Mouse (Mus musculus) CD4-positive helper T cell, adult 2 months (primary cell): ENCODE measurements around the gene Slc29a1.

Experiments used
- DNase-seq: peaks from one replicate; pipeline ENCODE4 v3.0.0-alpha.2; 2012; ENCODE audit warnings: low read depth, missing footprints, low spot score

Slc29a1 gene

DNA sequence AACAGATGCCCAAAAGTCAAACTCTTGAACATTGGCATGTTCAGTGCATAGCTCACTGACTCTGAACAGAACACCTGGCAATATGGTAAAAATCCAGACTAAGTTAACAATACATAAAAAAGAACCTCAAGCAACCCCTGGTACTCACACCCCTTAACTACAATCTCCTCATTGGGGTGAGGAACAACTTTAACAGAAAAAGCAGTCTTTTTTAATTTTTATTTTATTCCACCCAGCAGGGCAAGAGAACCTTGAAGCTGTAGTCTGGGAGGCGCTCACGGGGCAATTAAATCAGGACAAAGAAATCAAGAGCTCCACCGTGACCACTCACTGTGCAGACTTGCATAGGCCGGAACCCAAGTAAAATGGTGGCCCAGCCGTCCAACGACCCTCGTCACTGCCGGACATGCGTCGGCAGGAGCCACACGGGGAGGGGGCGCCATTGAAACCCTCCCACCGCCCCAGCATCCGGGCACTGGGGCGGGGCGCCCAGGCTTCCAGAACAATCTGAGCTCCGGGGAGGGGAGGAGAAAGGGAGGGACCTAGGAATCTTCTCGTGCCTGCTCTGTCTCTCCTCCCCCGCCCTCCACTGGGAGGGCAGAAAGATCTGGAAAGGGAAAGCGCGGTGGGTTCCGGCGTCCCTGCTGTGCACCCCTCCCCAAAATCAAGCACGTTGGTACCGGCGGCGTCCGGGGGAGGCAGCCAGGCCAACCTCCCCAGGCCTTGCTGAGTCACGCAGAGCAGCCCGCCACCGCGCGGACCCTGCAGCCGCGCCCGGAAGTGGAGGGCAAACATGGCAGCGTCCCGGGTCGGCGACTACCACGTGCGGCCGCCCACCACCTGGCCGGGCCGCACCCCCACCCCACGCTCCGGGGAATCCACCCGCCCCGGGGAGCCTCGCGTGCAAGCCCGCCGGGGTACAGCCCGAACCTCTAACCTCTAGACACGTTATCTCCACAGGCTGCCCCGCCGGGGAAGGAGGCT lies 27.0 kb downstream of the Slc29a1 start:
- DNase-seq = peak; percentile 91

DNA sequence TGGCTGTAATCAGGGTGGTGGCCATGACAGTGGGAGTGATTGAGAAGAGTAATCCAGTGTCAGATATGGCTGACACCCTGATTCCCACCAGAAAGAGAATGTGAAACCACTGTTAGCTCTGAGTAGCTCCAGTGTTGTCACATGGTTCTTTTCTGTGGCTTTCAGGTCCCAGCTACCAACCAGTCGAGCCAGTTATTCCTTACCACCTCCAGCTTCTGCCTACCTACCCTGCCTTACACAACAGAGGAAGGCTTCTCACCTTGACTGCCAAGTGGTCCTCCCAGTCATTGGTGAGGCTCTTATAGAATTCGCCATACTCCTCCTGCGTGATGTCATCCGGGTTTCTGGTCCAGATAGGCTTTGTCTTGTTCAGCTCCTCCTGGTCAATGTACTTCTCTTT lies 29.4 kb downstream of the Slc29a1 start:
- peak; percentile 55 for DNase-seq

GRCm38 (mm10) chr17:45568990-45569389 lies 30.4 kb downstream of the Slc29a1 start:
- DNase-seq = peak; percentile 24

GRCm38 (mm10) chr17:45567162-45567601 lies 32.2 kb downstream of the Slc29a1 start:
- peak; percentile 52 for DNase-seq

DNA sequence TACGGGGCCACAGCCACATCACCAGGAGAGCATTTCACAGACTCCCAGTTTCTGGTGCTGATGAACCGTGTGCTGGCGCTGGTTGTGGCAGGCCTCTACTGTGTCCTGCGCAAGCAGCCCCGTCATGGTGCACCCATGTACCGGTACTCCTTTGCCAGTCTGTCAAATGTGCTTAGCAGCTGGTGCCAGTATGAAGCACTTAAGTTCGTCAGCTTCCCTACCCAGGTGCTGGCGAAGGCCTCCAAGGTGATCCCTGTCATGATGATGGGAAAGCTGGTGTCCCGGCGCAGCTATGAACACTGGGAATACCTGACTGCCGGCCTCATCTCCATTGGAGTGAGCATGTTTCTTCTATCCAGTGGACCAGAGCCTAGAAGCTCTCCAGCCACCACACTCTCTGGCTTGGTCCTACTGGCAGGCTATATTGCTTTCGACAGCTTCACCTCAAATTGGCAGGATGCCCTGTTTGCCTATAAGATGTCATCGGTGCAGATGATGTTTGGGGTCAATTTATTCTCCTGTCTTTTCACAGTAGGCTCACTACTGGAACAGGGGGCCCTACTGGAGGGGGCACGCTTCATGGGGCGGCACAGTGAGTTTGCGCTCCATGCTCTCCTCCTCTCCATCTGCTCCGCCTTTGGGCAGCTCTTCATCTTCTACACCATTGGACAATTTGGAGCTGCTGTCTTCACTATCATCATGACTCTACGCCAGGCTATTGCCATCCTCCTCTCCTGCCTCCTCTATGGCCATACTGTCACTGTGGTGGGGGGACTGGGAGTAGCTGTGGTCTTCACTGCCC lies 32.8 kb downstream of the Slc29a1 start:
- peak; percentile 51 for DNase-seq

DNA sequence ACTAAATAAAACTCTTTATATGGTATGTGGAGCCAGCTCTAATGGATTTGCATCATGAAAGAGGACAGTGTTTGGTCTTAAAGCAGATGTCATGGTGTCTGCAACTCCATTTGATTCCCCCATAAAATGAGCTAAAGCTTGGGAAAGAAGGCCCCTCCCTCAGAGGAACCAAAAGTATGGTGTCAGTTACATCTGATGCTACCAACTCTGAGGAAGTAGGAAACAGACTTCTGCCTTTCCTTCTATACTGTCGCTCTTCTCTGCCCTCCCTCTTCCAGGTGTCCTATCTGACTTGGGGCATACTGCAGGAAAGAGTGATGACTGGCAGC lies 33.4 kb downstream of the Slc29a1 start:
- DNase-seq = no peak

DNA sequence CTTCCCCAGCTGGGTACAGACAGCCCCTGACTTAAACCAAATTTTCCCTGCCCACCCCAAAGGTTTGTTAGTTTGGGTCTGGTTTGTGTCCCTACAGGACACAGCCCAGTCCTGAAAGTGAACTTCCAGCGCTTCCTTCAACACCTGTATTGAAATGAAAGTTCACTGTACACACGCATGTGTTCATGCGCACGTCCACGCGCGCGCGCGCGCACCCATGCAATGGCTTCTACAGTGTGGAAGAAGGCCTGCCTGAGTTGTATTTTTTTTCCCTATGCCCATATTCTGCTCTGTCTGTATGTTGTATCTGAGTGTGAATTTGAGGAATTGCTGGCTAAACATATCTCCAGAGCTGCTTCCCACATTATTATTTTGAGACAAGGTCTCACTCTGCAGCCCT lies 34.3 kb downstream of the Slc29a1 start:
- DNase-seq = no peak

DNA sequence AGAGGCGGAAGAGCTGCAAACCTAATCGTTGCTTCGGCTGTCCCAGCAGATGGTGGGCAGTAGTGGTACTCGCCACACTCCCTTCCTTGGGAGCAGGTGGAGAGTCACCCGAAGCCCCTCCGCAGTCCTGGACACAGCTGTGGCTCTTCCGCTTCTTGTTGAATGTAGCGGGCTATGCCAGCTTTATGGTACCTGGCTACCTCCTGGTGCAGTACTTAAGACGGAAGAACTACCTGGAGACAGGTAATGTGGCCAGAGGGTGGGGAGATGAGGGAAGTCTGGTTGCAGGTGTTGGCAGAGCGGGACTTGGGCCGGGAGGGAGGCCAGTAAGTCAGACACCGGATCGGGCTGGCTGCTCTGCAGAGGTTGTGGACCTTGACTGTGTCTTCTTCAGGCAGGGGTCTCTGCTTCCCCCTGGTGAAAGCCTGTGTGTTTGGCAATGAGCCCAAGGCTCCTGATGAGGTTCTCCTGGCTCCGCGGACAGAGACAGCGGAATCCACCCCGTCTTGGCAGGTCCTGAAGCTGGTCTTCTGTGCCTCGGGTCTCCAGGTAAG lies 34.8 kb downstream of the Slc29a1 start:
- DNase-seq = peak; percentile 50

- DNase-seq = peak; percentile 90
These were observed 35.5 kb downstream of the Slc29a1 start, which contains the start of gene Slc35b2 for GRCm38 (mm10) chr17:45563655-45564530. TSS of gene Slc35b2 (plus strand) at chr17:45563874.

DNA sequence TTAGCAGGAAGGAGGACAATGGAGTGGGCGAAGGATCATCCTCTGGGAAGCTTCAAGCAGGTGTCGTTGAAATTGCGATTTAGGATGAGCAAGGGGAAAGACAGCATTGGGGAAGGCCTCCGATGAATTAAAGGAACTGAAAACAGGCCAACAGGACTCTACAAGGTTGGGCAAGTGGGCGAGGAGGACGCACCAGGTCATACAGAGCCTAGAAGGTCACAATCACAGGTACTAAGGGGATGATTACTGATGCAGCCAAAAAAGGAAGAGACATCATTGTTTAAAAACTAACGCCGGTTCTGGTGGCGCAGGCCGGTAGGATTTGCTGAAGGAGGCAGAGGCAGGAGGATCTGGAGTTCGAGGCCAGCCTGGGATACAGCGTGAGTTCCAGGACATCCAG lies 36.2 kb downstream of the Slc29a1 start:
- no peak for DNase-seq

DNA sequence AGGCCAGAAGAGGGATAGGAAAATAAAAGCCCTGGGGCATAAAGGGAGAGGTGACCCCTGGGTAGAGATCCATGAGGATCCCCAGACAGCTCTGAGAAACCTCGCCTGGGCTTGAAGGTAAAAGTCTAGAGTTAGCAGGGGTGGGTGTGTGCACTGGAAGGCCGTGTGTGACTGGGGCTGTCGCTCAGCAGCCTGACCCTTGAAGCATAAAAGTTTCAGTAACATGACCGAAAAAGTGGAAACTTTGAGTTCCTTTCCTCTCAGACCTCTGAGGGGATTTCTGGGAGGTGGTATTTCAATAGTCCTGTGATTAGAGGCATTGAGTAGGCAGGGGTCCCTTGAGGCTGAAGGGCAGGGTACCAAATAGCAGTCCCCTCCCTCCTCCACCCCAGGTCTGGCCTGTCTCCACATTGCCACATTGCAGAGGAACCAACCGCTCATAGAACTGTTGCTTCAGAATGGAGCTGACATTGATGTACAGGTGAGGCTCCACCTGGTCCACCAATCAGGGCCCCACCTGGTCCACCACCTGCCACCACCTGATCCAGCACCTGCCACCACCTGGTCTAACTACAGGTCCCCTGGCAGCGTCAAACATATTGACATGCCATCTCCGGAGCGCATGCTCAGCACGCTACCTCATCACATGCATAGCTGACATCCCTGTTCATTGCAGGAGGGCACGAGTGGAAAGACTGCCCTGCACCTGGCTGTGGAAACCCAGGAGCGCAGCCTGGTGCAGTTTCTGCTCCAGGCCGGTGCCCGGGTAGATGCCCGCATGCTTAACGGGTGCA lies 39.5 kb downstream of the Slc29a1 start:
- peak; percentile 16 for DNase-seq

DNA sequence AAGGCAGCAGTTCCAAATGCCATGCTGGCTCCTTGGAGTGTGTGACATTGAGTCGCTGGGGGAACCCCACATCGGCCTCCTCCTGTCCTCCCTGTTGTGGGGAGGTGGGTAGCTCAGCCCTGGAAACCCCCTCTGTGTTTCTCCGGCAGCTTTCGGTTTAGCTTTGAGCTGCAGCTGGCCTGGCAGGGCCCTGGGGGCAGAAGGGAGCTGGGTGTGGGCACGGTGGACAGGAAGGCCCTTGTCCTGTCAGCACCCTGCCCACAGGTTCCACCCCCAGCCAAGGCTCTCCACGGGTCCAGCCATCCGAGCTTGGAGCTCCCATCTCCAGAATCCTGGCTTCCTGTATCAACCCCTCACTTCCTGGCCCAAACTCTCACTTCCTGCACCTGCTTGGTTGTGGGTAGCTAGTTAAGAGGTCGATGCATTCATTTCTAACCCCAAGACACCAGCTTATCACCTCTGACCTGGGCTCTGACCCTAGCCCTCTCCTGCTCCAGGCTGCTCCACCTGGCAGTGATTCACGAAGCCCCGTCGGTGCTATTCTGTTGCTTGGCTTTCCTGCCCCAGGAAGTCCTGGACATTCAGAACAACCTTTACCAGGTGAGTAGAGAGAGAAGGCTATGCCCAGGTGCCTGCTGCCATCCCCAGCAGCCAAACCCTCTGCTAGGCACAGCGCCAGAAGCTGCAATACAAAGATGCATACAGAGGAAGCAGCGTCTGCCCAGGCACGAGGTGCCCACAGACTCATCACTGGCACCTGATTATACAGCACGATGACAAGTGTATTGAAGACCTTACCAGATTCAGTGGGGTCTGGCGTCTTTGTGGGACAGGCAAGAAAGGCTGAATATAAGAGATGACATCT lies 41.2 kb downstream of the Slc29a1 start:
- DNase-seq = peak; percentile 83

DNA sequence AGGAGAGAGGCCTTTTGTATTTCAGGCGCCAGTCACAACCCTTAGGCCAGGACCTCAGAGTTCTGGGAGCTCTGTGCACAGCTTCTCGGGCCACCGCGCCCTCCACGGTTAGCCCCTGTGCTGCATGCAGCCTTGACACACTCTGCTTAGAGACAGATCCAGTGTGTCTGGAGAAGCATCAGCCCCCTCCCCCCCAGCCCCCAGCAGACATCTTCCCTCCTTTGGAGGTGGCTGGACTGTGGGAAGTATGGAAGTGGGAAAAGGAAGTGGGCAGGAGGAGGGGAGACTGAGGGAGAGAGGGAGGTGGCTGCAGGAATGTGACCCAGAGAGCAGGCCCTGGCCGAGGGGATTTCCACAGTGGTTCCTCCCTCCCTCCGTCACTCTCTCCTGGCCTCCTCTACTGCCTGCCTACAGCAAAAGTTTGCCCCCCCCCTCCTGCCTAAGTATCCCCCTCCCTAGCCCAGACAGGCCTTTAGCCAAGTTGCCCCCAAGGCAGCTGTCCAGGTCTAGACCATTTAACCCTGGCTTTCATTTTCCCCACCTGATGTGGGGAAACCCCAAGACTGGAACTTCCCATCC lies 42.1 kb downstream of the Slc29a1 start:
- DNase-seq = peak; percentile 68

DNA sequence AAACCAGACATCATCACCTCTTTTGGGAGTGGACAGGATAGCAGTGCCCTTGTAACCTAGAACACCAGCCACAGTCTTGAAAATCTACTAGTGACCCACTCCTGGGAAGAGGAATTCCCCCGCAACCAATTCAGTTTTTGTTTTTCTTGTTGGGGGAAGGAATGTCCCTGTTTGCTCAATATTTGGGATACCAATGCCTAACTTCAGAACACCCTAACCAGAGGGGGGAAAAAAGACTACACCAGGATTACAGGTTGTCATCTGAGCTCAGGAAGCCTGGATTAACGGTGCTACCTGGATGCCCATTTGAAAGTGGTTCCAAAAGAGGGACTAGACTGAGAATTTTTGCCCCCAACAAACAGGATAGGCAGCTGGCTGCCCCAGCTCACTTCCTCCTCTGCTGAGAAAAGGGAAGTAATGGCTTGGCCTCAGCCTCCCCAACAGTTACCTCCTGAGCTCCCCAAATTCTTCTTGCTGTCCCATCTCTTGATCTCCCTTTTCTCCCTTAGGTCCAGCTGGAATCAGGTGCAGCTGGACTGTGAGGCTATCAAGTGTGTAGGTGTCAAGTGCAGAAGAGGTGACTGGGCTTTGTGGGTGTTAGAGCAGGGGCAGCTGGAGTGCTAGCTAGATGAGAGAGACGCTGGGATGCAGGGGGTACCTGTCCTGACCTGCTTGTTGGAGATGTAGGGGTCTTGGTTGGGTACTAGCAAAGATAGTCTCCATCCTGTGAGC lies 42.7 kb downstream of the Slc29a1 start:
- DNase-seq = no peak

DNA sequence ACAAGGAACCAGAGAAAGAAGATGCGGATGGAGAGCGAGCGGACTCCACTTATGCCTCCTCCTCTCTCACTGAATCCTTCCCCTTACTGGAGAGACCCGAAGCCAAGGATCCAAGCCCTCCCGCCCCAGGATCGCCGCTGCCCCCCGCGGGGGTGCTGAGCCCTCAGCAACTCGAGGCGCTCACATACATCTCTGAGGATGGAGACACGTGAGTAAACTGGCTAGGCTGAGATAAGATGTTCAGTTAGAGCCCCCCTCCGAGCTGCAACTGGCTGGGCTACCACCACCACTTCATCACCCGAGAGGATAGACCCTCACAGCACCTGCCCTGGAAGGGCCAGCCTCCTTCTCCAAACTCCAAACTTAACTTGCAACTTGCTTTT lies 43.3 kb downstream of the Slc29a1 start:
- DNase-seq = no peak

DNA sequence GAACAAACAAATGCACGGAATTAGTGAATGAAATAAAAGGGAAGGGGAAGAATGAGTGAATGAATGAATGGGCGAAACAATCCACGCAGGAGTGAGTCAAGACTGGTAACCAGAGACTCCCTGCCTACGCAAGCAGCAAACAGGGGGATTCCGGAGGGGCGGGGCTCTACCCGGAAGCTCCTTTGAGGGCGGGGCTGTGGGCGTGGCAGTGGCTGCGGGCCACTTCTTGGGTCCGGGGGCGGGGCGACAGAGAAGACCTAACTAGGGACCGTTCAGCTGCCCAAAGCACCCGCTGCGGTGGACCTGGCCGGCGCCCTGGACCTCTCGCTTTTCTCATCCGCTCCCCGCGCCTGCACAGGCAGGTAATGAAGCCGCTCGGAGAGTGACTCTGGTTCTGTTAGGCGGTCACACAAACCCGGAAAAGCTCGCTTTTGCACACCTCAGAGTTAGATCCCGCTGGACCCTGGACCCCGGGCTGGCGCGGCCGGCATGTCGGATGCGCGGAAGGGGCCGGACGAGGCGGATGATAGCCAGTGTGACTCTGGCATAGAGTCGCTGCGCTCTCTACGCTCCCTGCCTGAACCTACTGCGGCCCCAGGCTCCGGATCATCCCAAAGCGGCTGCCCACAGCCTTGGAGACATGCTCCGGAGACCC lies 43.8 kb downstream of the Slc29a1 start, which contains the start of gene Nfkbie:
Gene Nfkbie, plus strand, starts transcription at position 252 of the 655 bp plus-strand sequence.
- DNase-seq = peak; percentile 96

- peak; percentile 42 for DNase-seq
These were observed 45.0 kb downstream of the Slc29a1 start for GRCm38 (mm10) chr17:45554420-45554819.

- no peak for DNase-seq
These were observed 46.3 kb downstream of the Slc29a1 start for GRCm38 (mm10) chr17:45553065-45553464.
